Mouse (Mus musculus): Measurements from ENCODE around the gene Nsun3.

Gene Nsun3

GRCm38 (mm10) chr16:62745875-62746274 lies 40.7 kb downstream of the Nsun3 start:
- DNase-seq = no peak

- no peak for DNase-seq
Observed at GRCm38 (mm10) chr16:62734359-62734758, 52.3 kb downstream of the Nsun3 start.

DNA sequence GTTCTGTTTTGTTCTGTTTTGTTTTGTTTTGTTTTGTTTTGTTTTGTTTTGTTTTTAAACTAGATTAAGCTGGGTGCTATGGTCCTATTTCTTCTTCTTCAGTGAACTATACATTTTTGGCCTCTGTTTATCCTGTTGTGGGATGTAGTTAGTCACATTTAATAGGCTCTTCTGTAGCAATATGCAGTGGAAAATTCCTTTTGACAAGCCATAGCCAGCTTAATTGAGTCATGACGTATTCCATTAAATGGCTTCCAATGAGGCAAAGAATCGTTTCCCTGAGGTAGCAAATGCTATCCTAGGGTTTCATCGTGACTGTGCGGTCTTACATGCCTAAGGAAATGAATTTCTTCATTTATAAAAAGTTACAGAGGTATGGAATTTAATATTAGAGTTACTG lies 56.3 kb downstream of the Nsun3 start:
- DNase-seq = no peak

DNA sequence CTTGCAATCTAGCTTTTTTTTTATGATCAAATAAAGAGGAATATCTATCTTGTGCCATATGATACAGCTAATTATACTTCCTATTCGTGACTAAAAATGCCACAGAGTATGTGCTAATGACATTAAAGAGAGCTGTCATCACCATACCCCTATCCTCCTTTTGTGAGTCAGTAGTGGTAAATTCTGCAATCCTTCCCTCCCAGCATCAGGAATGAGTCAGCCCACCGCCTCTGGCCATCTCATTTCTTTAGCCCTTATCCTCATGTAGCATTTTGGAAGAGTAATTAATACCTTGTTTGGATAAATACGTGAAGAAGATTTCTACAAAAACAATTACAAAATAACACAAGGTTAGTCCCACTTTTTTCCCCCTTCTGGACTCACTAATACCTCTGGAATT lies 56.8 kb downstream of the Nsun3 start:
- no peak for DNase-seq

- peak; percentile 32 for DNase-seq
Observed at GRCm38 (mm10) chr16:62718255-62718654, 68.4 kb downstream of the Nsun3 start.

- no peak for DNase-seq
Observed at GRCm38 (mm10) chr16:62690436-62690835, 96.2 kb downstream of the Nsun3 start.

GRCm38 (mm10) chr16:62686073-62686472 lies 100.5 kb downstream of the Nsun3 start:
- no peak for DNase-seq

- no peak for DNase-seq
Observed at GRCm38 (mm10) chr16:62685494-62685893, 101.1 kb downstream of the Nsun3 start.
